Mouse (Mus musculus) kidney, postnatal 4 days (tissue): ENCODE data around the gene Cnih3.
A peak's percentile ranks its signal among the peaks of the same experiment; 100 is the strongest.

ENCODE experiments used
- DNase-seq, 2 experiments: peaks; one replicate each; pipeline ENCODE4 v3.0.0; 2021; ENCODE audit warnings: mixed read lengths in 2 of 2

The Cnih3 gene

GRCm38 (mm10) chr1:181352367-181353199, at the start of gene Cnih3:
Gene Cnih3 (plus strand): TSS chr1:181352628.
- peak; percentile 58 to 76 for DNase-seq

GRCm38 (mm10) chr1:181307981-181308380, 44.4 kb upstream of the Cnih3 start:
- no peak for DNase-seq

GRCm38 (mm10) chr1:181310712-181311111, 41.7 kb upstream of the Cnih3 start:
- DNase-seq = no peak

- no peak for DNase-seq
Measured at GRCm38 (mm10) chr1:181312115-181313045, 40.0 kb upstream of the Cnih3 start.

- no peak for DNase-seq
Measured at GRCm38 (mm10) chr1:181313046-181313415, 39.4 kb upstream of the Cnih3 start.

GRCm38 (mm10) chr1:181314301-181314700, 38.1 kb upstream of the Cnih3 start:
- no peak for DNase-seq

- DNase-seq = no peak
Measured at GRCm38 (mm10) chr1:181315350-181315749, 37.1 kb upstream of the Cnih3 start.

GRCm38 (mm10) chr1:181316571-181316970, 35.9 kb upstream of the Cnih3 start:
- no peak for DNase-seq

GRCm38 (mm10) chr1:181319466-181319865, 33.0 kb upstream of the Cnih3 start:
- DNase-seq = no peak

GRCm38 (mm10) chr1:181321149-181321548, 31.3 kb upstream of the Cnih3 start:
- no peak for DNase-seq

GRCm38 (mm10) chr1:181323134-181323533, 29.3 kb upstream of the Cnih3 start:
- DNase-seq = no peak

- DNase-seq = no peak
Measured at GRCm38 (mm10) chr1:181327137-181327536, 25.3 kb upstream of the Cnih3 start.

- no peak for DNase-seq
Measured at GRCm38 (mm10) chr1:181327636-181328420, 24.6 kb upstream of the Cnih3 start.

- no peak for DNase-seq
Measured at GRCm38 (mm10) chr1:181329110-181329509, 23.3 kb upstream of the Cnih3 start.

- peak; percentile 21 to 35 for DNase-seq
Measured at GRCm38 (mm10) chr1:181332597-181332996, 19.8 kb upstream of the Cnih3 start.

- DNase-seq = no peak
Measured at GRCm38 (mm10) chr1:181334329-181335018, 18.0 kb upstream of the Cnih3 start.

- no peak for DNase-seq
Measured at GRCm38 (mm10) chr1:181335019-181335365, 17.4 kb upstream of the Cnih3 start.

GRCm38 (mm10) chr1:181335388-181335787, 17.0 kb upstream of the Cnih3 start:
- no peak for DNase-seq

GRCm38 (mm10) chr1:181336857-181337256, 15.6 kb upstream of the Cnih3 start:
- DNase-seq = no peak

GRCm38 (mm10) chr1:181339106-181339505, 13.3 kb upstream of the Cnih3 start:
- DNase-seq = no peak

- peak; percentile 63 to 74 for DNase-seq
Measured at GRCm38 (mm10) chr1:181345547-181345946, 6.9 kb upstream of the Cnih3 start.

- no peak for DNase-seq
Measured at GRCm38 (mm10) chr1:181352043-181352366, 423 bp upstream of the Cnih3 start.
